Mouse (Mus musculus) ovary, postnatal 10 days (tissue): ENCODE measurements around the gene Susd3.

ENCODE experiments used
- DNase-seq: peaks from one replicate; pipeline ENCODE4 v3.0.0; 2022; ENCODE audit warnings: low spot score

The Susd3 gene

DNA sequence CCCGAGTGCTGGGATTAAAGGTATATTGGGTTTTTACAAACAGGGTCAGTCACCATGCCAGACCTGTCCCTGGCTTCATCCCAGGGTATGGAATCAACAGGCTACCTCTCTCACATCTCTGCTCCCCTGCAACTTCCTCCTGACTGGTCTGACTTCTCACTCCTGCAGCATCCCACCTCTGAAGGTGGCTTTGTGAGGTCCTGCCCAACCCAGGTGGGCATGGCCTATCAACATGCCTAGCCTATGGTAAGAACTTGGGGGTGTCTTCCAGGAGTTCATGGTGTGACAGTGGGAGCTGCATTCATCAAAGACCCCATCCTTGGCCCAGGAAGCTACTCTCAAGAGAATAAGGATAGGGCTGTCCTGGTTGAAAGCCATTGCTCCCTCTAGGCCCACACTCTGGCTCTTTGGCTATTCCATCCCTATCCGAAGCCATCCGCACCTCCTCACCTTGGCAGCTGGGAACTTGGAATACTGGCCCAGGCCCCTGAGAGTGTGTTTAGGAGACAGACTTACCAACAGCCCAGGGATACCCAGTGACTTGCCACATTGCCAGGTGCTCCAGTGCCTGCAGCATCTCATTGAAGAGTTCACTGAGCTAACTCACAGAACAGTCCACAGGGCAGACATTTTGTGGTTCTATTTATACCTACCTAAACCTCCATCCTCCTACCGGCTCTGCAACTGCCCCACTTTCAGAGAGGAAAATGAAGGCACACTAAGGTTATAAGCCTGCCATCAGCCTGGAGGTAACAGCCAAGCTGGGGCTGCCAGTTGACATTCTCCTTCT, 35.6 kb downstream of the Susd3 start:
- DNase-seq: no peak

DNA sequence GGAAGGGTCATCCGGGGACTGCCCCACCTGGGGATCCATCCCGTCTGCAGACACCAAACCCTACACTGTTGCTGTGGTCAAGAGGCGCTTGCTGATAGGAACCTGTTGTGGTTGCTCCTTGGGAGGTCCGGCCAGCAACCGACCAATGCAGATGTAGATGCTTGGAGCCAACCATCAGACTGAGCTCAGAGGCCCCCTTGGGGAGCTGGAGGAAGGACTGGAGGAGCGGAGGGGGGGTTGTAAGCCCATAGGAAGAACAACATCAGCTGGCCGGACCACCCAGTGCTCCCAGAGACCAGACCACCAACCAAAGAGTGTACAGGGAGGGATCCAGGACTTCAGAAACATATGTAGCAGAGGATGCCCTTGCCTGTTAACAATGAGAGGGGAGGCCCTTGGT, 39.2 kb downstream of the Susd3 start:
- DNase-seq: no peak

DNA sequence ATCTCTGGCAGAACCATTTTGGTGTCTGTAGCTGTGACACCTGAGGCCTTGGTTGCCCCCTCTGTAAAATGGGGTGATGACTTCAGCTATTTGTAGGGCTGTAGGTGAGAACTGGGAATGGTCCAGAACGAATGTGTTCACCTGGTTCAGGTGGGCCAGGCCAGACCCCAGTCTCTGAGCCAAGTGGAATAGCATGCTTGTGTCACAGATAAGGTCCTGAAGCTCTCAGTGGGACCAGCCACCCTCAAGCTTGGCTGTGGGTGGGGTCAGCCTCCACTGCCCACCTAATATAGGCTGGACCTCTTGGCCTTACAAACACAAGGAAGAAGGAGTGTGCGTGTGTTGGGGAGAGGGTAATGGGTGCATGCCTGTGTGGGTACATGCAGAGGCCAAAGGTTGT, 42.2 kb downstream of the Susd3 start:
- no peak for DNase-seq

DNA sequence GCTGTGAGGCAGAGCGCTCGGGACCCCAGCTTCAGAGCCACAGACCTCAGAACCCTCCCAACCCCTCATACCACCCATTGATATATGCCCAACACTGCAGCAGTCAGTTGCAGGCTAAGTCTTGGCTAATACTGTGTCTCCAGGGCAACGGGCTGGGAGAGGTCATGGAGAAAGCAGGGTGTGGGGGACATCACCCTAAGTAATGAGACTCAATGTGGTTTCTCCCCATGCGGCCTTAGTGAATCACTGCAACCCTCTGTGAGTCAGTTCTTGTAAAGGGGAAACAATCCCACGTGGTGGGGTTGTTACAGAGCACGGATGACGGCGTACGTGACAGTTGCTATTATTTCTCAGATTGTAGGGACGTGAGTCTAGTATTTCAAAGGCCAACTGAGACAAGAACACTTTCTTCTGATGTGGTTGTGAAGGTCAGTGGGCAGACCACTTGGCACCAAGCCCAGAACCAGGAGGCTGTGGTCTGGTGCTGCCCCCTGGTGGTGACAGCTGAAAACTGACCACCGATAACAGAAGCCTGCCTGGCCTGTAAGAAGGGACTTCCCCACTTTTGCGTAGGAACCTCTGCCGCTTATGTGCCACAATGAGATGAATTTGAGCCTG, 43.0 kb downstream of the Susd3 start:
- DNase-seq: peak; percentile 69

DNA sequence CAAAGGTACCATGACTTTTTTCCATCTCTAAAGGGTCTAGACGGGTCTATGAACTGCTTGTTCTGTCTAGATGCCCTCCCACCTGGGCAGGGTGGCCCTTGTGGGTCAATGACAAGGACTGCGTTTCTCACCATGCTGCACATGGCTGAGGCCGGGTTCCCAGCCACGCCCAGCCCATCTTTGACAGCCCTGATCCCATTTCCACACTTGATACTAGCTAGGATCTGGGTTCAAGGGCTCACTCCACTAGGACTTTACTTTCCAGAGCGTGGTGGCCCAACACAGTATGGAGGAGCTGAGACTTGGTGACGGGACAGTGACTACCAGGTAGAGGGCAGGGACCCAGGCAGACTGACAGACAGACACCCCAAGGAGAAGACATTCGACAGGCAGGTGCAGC, 46.0 kb downstream of the Susd3 start:
- DNase-seq: no peak

DNA sequence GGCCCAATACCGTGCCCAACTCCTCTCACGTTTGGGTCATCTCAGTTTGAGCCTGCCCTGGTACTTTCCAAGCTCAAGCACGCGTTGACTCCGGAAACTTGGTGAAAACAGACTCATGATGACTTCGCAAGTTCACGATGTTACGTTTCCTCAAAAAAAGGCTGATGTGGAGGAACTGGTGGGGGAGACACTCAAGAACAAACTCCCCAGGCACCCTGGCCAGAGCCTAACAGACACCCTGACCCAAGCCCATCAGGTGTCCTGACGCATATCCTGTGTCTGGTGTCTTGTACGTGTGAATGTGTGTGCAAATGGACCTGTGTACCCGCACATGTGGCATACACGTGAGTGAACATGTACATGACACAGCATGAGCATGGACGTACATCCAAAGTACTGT, 47.8 kb downstream of the Susd3 start:
- DNase-seq: no peak

DNA sequence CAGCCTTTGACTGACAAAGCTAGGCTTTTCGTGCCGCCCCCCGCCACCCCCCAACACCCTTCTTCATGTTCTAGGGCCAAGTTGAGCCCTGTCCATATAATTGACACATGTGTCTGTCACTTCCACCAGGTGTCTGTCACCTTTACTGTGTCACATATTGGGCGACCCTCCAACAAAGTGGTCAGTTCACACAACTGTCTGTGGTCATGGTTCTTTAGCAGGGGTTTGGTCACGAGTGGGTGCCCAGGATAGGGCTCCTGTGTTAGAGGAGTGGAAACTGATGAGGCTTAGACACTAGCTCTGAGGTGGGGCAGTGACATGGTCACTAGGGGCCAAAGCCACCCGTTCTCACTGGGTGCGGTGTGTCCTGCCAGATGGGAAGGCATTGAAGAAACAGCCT, 48.6 kb downstream of the Susd3 start:
- DNase-seq: no peak

DNA sequence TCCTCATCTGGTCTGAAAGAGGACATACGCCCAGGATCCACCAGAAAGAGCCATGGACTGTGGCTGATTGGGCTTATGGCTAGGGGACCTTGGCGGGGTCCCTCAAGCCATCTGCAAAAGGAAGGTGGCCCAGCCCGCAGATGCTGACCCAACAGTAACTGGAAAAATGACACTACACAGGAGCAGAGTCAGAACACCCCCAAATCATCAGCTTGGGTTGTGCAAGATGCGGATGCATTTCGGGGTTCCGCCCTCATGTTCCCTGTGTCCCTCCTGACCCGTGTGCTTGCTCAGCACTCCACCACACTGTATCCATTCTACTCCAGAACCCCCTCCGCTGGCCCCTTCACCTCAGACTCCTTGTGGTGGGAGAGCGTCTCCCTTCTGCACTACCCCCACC, 49.8 kb downstream of the Susd3 start:
- DNase-seq: no peak

DNA sequence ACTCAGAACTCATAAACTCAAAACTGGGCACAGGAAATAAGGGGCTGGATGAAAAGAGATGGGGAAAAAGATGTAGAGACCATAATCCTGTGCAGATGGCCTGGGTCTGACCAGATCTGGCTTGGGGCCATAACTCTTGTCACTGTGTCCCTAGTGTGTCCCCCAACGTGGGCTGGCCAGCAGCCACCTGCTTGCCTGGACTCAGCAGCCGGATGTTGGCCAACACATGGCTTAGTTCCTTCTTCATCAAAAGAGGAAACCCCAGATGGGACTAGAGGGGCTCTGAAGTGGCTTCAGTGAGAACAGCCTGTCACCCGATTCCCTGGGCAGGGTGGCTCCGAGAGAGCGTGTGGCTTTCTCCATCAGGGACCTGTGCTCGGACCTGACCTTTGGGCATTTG, 51.7 kb downstream of the Susd3 start:
- DNase-seq: no peak

DNA sequence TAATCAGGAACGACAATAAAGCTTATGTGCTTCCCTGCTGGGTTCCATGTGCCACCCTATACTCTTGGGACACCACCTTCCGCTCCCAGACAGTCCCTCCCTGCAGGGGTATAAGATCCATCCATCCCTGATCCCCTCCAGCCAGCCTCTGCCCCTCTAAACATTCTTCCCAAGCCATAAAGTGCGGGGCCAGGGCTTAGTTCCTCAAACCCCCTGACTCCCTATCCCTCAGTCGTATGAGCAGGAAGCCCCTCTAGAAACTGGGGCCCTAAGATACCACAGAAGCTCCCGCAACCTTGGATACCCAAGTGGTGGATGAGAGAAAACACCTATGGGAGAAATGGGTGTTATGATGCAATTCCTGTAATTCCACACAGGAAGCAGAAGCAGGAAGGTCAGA, 52.3 kb downstream of the Susd3 start:
- DNase-seq: no peak

DNA sequence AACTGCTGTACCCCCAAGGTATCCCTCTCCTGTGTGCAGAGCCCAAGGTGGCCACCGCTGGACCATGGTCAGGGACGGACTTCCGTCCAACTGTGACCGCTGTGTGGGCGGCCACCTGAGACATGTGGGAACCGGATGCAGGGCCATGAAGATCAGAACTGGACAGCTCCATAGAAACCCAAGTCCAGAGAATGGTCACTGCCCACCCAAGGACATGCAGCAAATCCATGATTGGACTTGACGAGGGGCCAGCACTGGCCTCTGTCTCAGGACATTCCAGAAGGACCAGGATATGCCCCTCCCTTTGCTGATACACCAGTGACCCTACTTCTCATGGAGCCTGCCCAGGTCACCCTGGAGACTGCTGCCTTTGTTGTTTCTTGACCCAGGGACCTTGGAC, 52.9 kb downstream of the Susd3 start:
- DNase-seq: no peak

DNA sequence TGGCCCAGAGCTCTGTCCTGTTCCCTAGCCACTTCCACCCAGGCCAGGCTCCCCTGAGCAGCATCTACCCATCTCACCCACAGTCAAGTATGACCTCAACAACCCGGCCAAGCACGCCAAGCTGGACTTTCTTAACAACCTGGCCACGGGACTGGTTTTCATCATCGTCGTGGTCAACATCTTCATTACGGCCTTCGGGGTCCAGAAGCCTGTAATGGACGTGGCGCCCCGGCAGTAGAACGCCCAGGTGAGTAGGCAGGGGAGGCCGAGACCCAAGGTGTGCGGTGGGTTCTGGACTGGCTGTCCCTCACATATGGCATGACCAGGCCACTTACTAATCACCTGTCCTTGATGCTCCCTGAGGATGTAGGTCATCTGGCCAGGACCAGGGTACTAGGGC, 53.7 kb downstream of the Susd3 start:
- DNase-seq: no peak

DNA sequence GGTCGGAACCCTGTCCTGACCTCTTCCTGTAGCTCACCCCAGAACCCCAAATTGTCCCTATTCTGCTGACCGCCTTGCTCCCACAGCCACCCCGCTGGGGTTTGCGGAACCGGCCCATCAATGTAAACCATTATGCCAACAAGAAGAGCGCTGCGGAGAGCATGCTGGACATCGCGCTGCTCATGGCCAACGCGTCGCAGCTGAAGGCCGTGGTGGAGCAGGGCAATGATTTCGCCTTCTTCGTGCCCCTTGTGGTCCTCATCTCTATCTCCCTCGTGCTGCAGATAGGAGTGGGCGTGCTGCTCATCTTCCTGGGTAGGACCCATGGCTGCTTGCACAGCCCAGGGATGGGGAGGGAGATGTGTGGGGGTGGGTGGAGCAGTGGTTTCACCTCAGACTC, 54.9 kb downstream of the Susd3 start:
- no peak for DNase-seq

DNA sequence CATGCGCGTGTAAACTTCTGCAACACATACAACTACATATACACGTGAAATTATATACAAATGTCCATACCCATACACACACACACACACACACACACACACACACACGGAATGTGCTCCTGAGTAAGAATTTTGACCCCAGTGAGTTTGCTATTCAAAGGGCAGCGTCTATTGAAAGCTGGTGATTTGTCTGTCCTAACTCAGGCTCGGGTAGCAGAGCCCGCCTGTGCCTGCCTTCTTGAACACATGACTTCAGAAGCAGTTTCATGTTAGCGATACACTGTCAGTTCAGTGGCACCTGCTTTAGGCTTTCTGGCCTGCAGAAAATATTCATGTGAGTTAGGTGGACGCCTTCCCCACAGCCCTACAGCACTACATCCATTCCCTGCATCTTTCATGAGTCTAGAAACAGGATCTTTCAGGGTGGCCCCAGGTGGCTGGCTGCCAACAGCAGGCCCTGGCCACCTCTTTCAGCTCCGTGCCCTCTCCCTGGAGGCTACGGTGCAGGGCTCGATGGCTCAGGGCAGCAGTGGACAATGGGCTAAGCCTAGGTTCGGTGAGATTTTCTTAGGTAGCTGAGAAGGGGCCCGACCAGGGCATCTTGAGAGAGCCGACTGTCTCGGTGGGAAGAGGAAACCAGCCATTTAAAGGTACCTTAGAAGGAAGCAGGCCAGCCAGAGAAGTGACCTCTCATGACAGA, 56.2 kb downstream of the Susd3 start:
- DNase-seq: no peak

DNA sequence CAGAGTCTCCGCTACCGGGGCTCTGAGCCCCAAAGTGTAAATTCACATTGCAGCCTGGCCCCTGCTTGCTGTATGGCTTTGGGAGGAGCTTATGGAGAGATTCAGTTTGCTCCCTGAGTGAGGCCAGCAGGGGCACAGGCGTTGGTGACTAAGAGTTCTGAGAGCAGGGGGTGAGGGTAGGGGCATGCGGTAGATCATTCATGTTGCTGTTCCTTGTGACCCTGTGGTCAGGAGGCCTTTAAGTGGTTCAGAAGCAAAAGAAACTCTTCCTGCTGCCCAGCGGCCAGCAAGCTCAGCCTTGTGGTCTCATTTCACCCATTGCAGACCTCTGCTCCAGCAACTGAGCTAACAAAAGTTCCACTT, 56.9 kb downstream of the Susd3 start:
- DNase-seq: no peak

DNA sequence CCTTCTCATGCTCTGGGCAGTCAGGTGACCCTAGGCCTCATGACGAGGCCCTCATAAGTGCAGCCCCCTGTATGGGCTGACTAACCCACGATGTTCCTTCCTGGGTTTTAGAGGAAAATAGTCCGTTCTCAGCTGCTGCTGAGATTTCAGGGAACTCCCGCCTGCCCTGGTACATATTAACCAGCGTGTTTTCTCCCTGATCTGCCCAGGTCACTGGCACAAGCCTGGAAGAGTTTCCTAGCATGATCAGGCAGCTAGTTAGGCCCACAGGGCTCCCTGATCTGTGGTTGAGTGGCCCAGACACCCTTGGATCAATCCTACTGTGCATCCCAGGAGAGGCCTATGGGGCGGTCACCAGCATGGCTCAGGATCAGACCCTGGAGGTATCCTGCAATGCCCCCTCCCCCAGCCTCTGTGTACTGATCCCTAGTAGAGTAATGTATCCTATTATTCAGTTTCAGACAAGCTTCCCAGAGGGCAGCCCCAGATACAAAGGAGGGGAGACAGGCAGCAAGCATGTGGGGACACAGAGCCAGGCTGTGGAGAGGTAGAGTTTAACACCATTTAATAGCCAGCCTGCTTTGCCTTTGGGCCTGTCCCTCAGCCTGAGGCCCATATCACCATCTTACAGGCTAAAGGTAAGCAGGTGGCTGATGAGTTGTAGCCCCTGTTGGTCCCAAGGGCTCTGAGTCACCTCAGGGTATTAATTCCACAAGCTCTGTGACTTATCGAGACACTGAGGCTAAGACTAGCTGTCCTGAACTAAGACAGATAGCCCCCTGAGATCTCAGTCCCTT, 57.4 kb downstream of the Susd3 start:
- DNase-seq: no peak

DNA sequence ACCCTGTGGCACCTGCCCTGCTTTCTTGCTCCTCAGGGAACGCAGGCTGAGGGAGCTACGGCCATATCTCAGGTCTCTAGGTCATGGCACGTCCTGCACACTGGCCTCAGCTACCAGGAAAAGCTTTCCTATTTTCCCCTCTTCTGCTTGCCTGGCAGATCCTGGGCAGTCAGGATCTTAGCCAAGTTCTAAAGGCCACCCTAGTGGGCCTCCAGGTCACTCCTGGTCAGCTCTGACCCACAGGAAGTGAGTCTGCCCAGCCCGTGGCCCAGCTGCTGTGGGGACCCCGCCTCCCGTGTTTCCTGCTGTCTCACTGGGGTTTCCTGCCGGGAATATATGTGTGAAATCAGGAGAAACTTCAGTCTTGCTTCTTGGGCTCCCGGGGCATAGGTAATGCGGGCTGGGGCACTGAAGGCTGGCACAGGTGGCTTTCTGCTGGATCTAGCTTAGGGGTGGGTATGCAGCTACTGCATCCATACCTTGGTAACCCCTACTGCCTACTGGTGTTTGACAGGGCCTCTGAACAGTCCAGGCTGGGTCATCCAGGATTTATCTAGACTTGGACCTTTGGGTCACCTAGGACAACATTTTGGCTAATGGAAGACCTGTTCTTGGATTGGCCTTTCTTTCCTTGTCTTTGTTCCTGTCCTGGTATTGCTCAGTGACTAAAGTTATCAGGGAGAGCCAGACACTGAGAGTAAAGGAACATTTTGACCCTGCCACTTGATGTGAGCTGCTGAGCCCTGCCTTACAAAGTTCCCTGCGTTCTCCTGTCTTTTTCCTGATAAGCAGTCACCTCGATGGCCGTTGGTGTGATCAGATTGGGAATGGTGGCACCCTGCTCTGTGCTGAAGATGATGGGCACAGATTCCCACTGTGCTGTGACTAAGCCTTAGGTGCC, 58.3 kb downstream of the Susd3 start:
- DNase-seq: no peak

DNA sequence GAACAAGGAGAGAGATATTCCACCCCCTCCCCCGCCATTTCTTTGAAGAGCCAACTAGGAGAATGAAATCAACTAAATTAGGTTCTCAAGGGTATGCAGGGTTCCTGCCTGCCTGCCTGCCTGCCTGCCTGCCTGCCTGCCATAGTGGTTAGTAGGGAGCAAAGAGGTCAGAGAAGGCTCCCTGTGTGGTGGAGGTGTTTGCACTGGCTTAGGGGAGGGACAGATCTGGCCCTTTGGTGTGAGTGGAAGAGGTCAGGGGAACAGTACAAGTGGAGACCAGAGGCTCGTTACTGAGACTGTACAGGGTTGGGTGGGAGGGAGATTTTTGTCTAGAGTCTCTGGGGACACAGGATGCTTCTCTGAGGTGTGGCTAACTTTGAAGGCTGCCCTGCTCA, 59.5 kb downstream of the Susd3 start:
- DNase-seq: no peak

DNA sequence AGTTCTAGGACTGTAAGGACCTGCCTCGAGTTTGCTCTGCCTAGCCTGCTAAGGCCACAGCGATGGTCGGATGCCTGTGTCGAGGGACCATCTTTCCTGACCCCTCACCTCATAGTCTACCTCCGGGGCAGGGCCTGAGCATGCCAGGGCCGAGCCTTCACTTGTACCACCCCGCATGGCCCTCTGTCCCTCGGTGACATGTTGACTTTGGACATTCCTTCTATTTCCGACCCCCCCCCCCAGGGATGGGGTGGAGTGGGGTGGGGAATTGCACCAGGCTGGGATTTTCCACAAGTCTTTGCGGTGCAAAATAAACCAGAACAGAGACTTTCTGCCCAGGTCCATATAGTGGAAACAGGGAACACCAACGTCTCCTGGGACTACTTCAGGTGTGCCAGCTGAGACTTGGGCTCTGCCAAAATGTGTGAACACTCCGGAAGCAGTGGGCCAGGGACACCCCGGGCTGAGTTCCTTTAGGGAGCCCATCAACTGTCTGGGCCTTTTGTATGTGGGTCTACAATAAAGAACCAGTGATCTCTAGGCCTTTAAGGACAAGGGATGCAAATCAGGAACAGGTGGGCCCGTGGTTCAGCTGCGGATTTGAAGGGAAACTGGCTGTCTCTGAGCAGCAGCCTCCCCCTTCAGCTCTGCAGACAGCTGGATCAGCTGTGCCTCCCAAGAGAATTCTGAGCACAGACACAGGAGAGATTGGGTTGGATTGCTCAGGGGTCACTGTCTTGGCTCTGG, 60.1 kb downstream of the Susd3 start:
- DNase-seq: no peak

DNA sequence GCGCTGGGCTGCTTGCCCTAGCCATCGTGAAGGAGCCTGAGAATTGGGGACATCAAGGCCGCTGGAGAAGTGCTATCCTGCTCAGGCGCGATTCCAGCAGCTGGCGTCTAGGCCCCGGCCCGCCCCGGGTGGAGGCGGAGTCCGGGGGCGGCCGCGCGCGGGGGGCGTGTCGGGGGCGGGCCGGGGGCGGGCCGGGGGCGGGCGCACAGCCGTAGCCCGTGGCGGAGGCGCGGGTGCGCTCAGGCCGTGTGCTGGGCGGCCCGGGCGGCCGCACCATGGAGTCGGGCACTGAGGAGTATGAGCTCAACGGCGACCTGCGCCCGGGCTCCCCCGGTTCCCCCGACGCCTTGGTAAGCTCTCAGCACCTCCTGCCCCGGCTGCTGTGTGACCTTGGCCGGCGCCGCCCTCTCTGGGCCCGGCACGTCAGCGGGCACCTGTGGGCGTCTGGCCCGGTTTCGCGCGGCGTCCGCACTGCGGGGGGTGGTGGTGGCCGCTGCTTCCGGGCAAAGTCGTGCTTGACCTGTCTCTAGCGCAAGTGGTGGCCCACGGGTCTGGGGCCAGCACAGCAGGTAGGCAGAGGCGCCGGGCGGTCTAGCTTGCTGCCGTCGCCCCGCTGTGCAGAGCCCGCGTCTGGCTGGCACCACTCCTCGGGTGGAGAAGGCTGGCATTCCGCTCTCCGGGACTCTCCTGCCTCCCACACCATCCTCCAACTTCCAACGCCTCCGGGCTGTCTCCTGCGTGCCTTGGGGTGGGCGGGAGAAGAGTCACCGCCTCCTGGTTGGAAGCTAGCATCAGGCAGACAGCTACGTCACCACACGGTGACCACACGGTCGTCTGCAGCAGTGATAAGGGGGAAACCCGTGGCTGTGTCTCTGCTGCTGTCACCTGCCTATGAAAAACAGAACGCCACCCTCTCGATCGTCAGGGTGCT, 61.0 kb downstream of the Susd3 start, which contains the start of gene Ninj1:
Ninj1 (plus strand) TSS at position 198 of the 931 bp plus-strand sequence.
- DNase-seq: peak; percentile 63
